Mouse (Mus musculus) cerebellum, postnatal 25 days (tissue): ENCODE results near the gene Ptges3.

ENCODE experiments used
- DNase-seq, 2 experiments: peaks; one replicate each; pipeline ENCODE4 v3.0.0; 2021; ENCODE audit warnings: mixed read lengths in 2 of 2

Ptges3 gene

DNA sequence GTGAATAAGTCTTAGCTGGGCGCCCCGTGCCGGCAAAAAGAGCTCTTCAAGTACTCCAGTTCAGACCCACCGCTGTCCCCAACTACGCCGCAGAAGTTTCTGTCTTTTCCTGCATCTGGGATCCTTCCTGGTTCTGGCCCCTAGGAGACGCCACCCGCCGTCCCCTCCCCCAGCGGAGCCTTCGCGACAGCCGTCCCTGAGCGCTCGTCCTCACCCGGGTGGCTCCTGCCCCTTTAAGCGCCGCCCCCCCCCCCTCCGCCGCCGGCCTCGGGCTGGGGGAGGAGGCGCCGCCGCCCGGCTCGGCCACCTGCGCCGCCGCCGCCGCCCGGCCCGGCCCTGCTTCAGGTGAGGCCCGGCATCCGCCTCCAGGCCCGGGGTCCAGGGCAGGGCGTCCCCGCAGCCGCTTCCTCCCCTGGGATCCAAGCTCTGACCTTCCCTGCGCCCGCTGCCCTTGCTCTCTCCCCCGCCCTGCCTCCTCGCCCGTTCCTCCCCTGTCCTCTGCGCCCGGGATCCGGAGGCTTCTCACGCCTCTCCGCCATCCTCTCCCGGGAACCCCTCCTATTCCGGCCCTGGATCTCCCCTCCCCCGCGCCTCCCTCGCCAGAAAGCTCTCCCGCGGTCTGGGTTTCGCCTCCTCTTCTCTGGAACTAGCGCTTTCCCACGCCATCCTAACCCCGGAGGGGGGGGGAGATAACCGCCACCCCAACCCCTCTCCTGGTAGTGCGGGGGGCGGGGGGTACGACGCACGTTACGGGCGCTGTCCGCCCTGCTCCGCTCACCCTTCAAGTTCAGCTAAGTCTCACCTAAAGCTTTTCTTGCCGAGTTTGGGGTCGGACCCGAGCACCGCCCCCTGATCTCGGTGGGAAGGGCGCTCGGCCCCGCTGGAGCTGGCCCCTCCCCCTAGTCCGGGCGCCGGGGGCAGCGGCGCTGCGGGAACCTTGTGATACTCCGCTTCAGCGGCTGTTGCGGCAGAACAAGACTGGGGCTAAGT lies 34.0 kb downstream of the Ptges3 start:
- peak; percentile 85 to 90 for DNase-seq

DNA sequence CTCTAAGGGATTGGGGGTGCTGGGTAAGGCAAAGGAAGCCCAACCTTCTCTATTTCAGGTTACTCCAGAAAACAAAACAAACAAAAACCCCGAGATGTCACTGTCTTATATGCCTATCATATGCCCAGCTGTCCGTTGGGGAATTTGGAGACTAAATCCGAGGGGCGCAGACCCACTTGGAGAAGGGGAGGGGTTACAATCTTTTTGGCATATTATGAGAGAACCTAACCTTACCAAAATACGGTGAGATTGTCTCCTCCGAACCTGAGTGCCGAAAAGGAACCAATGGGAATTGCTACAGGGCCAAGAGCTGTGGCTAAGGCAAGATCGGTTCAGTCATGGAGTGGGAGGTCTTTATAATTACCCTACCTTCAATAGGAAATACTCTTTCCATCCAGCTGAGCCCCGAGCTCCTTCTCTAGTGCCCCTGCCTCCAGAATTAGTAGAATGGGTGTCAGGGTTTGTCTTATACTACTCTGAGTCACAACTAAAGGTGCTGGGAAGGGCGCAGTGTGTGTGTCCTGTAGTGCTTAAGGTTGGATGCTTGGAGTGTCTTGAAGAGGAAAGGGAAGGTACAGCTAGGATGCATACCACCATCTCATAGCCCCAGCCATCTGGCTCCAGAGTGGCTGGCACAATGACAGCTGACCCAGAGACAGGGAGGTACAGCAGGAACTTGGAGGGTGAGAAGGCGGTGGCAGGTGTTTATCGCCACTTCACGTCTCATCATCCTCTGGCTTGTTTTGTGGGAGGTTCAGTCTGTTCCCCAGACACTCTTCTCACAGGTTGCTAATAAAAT lies 34.9 kb downstream of the Ptges3 start:
- DNase-seq = peak; percentile 54 to 71

DNA sequence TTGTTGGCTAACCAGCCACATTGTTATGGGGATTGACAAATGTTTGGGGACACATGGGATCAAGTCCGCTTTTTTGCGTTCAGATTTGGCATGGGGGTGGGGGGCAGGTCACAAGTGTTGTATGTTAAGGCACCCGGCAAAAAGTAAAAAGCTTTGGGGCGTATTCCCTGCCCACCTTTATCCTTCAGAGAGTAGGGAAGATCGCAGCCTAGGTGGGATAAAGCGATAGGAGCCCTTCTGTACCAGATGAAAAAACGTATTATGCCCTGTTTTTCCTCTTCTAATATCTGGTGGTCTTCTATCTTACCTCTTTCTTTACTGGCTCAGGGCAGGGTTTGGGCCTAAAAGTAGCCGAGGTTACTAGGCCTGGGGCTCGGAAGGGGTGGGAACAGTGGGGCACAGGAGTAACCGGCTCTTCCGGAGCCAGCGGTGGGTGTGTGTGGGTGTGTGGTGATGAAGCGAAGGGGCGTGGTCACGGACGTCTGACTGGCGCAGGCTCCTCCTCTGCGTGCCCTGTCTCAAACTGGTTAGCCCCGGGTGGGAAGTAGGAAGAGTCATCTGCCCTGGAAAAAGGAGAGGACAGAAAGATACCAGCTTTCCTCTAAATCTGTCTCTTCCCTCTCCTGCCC lies 35.7 kb downstream of the Ptges3 start:
- peak; percentile 65 to 83 for DNase-seq

DNA sequence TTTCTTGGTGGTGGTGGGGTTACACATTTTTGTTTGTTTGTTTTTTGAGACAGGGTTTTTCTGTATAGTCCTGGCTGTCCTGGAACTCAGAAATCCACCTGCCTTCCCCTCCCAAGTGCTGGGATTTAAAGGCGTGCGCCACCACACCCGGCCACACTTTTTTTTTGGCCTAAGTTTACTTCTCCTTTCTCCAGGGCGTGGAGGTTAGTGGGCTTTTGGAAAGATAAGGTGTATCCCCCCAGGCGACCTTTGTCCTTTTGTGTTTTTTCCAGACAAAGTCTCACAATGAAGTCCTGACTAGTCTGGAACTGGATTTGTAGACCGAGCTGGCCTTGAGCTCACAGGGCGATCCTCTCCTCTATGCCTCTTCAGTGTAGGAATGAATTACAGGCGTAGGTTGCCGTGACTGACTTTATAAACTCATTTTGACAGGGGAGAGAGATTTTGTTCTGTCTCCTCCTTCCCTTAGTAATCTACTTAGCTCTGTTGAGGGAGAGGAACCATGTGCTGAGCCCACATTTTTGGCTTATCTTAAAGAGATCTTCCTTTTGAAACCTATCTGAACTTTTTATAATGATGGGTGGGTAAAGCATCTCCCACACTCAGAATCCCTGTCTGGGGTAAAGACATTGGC lies 36.4 kb downstream of the Ptges3 start:
- no peak for DNase-seq

DNA sequence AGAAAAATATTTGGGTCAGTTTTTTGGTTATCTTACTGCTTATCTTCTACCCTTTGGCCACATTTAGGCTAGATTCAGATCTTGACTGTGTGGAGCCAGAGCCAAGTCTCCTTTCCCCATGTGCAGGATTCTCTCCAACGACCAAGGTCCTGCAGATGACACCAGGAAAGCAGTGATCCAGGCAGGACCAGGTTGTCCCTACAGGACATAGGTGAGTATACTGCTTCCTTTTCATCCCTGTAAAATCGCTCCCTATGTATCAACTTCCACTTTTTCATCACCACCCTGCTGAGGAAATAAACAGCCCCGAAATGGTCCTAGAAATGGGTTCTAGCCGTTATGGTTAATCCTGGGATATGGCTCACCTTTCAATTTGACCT lies 37.5 kb downstream of the Ptges3 start:
- no peak for DNase-seq

DNA sequence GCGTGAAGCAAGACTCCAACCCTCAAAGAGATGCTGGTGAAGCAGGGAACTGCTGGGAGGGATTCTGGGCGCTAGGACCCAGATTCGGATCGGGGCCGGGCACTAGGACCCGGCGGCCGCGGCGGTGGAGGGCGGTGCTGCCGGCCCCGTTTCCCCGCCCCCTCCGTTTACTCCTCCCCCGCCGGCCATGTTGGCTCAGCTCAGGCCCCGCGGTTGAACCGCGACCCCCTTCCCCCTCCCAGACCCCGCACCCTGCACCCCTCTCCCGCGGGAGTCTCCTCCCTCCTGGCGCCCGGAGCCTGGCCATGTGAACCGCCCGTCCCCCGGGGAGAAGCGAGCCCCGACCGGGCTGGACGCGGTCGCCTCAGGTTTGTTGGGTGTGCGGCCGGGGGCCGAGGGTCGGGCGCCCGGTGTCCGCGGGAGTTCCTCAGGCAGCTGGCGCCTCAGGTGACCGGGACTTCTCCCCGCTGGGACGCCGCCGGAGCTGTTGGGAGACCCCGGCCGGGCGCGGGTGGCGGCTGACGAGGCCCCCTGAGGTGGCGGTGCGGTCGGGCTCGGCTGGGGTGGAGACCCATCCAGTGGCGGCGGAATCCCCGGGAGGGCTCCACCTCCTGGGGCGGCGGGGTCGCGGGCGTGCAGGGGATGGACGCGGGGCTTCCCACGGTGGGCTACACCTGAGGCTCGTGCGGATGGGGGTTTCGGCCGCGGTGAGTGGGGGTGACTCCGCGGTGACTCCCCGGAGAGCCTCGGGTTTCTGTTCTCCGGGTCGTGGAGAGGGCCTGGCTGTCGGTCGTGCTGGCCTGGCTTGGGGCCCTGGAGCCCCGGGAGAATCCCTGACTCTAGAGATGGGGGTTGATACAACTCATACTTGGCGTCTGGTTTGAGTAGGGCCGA lies 38.2 kb downstream of the Ptges3 start:
- peak; percentile 88 to 95 for DNase-seq

DNA sequence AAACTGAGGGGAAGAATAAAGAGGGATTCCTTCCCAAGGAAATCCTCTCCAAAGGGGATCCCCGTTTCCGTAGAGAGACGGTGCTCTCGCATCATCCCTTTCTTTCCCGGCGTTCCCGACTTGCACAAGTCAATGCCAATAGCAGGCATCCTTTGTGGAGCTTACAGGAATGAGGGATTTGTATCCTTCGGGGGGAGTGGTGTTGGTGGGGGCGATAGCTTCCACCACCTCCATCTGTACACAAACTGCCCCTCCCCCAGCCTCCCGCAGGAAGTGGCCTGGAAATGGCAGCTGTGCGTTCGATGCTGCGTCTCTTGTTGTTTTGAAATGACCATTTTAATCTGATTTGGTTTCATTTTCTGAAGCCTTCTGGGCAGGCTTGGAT lies 38.8 kb downstream of the Ptges3 start:
- peak; percentile 71 to 82 for DNase-seq

DNA sequence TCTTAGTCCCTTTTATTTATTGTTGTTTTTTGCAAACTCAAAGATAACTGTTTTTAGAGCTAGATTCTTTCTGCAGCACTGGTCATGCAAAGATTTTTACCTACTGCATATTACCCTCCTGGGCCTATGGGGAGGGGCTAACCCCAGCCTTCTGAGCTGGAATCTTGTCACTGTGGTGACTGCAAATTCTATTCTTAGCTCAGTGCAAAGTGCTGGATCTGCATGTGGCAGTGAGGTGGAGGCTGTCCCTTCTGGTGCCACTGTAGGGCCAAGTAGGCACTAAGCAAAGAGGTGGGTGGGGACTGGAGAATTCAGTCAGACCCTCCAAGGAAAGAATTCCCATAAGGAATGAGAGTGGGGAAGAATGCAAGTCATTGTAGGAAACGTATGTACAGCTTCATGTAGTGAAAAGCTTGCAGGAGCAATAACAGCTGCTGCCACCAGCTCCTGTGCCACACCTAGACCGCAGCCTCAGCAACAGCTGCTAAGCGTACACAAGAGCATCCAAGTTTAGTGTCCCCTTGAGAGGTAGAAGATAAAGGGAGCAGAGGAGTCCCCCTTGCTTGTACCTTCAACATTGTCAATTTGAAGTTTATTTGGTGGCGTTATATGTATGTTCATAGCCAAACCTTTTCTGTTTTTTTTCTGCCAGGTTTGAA lies 51.5 kb downstream of the Ptges3 start:
- DNase-seq = peak in 1 of 2 experiments; percentile 51

DNA sequence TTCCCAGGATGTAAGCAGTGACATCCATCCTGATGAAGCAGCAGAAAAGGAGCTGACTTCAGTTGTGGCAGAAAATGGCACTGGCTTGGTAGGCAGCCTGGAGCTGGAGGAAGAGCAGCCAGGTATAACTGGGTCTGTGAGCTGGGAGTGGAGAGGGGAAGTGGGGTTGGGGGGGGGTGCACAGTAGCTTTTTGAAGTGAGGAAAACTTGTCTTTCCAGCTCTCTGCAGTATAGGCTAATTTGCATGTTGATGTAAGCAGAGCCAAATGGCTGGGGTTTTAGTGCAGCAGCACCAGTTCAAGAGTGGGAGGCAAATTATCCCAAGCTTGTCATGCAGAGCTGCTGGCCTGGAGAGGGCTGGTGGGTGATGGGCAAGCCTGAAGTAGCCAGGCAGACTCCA lies 52.5 kb downstream of the Ptges3 start:
- no peak for DNase-seq

DNA sequence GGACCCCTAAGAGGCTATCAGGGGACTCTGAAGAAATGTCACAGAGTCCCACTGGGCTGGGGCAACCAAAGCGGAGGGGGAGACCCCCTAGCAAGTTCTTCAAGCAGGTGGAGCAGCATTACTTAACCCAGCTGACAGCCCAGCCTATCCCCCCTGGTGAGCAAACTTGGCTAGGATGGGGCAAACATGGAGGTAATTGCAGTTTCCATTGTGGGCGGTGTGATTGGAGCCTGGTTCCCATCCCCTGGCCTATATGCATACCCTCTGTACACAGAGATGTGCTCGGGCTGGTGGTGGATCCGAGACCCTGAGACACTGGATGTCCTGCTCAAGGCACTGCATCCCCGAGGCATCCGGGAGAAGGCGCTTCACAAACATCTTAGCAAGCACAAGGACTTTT lies 65.1 kb downstream of the Ptges3 start:
- DNase-seq = no peak

DNA sequence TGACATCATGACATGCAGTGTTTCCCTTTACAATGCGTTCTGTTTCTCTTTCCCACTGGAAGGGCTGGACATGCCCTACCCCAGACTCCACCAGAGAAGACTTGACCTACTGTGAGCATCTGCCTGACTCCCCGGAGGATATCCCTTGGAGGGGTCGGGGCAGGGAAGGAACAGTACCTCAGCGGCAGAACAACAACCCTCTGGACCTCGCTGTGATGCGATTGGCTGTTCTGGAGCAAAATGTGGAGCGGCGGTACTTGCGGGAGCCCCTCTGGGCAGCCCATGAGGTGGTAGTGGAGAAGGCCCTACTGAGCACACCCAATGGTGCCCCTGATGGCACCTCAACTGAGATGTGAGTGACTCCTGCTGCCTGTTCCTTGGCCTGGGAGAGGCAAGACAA lies 66.1 kb downstream of the Ptges3 start:
- DNase-seq = no peak

DNA sequence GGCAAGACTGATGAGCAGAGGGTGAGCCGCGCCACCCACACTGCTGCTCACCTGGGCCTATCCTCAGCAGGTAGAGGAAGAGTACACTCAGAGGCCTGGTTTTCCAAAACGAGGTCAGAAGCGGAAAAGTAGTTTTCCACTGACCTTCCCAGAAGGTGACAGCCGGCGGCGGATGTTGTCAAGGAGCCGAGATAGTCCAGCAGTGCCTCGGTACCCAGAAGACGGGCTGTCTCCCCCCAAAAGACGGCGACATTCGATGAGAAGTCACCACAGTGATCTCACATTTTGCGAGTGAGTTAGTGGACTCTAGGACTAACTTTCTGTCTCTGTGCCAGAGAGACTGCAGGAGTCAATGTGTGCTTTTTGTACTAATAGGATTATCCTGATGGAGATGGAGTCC lies 67.2 kb downstream of the Ptges3 start:
- no peak for DNase-seq
